Mouse (Mus musculus) layer of hippocampus, adult 18-20 months (tissue): ENCODE data around the gene Usp20. TPM values are rescaled to one million over a fixed set of nuclear protein-coding genes. Genes with fewer than 3 reads are reported as not detected.
"Not testable (repeated sequence)": the region's sequence is repeated elsewhere in the genome, so short reads cannot be mapped to it uniquely, and the experiment has no call there.

Experiments
- DNase-seq, 2 experiments: peaks; one replicate each; pipeline ENCODE4 v3.0.0; 2022; ENCODE audit warnings: low spot score in 2 of 2
- long read RNA-seq: library from polyadenylated mRNA; stranded (forward); transcript quantifications from one replicate; pipeline ENCODE4 v2.0.0, GENCODE M21; 2021
- total RNA-seq, 2 experiments: library from RNA; stranded (reverse); gene quantifications; 2 replicates each; pipeline ENCODE4 v1.2.3; 2021

Gene Usp20
- total RNA-seq, result 10 to 100 TPM; 86.5 to 90.9 TPM
- long read RNA-seq, full-length matches to known transcripts, result 145 of 202 reads
- long read RNA-seq, partial matches to known transcripts, result 27 of 202 reads
- long read RNA-seq, other reads (novel, unspliced or antisense), result 30 of 202 reads

- peak; percentile 99 to 100 for DNase-seq
Observed at GRCm38 (mm10) chr2:30981790-30982513, at the start of gene Usp20, which contains the start of gene BC005624. Usp20 (plus strand) TSS chr2:30982279. BC005624 (minus strand) TSS chr2:30982201.

- DNase-seq, result no peak
Observed at GRCm38 (mm10) chr2:30933032-30933431, 49.0 kb upstream of the Usp20 start.

- peak; percentile 63 to 85 for DNase-seq
Observed at GRCm38 (mm10) chr2:30933917-30934450, 48.1 kb upstream of the Usp20 start.

GRCm38 (mm10) chr2:30936808-30937207 is 45.3 kb upstream of the Usp20 start:
- DNase-seq, result no peak

GRCm38 (mm10) chr2:30937731-30938130 is 44.3 kb upstream of the Usp20 start:
- DNase-seq, result no peak

- no peak for DNase-seq
Observed at GRCm38 (mm10) chr2:30938574-30938991, 43.5 kb upstream of the Usp20 start.

GRCm38 (mm10) chr2:30941586-30941985 is 40.5 kb upstream of the Usp20 start:
- DNase-seq, result no peak

- DNase-seq, result not testable (repeated sequence)
Observed at GRCm38 (mm10) chr2:30942116-30942515, 40.0 kb upstream of the Usp20 start.

- DNase-seq, result peak in 1 of 2 experiments; percentile 72
Observed at GRCm38 (mm10) chr2:30942603-30943011, 39.5 kb upstream of the Usp20 start.

- DNase-seq, result no peak
Observed at GRCm38 (mm10) chr2:30952457-30952823, 29.6 kb upstream of the Usp20 start.

GRCm38 (mm10) chr2:30952824-30953490 is 29.1 kb upstream of the Usp20 start, which contains the start of gene Tor1b:
Tor1b (plus strand) TSS chr2:30952959.
- peak; percentile 84 to 93 for DNase-seq

GRCm38 (mm10) chr2:30954797-30955196 is 27.3 kb upstream of the Usp20 start:
- DNase-seq, result no peak

- DNase-seq, result no peak
Observed at GRCm38 (mm10) chr2:30957511-30957910, 24.6 kb upstream of the Usp20 start.

GRCm38 (mm10) chr2:30958726-30959125 is 23.4 kb upstream of the Usp20 start:
- no peak for DNase-seq

GRCm38 (mm10) chr2:30959856-30960255 is 22.2 kb upstream of the Usp20 start:
- DNase-seq, result no peak

GRCm38 (mm10) chr2:30962570-30963254 is 19.4 kb upstream of the Usp20 start:
- DNase-seq, result peak in 1 of 2 experiments; percentile 67

- no peak for DNase-seq
Observed at GRCm38 (mm10) chr2:30965627-30966026, 16.5 kb upstream of the Usp20 start.

- DNase-seq, result no peak
Observed at GRCm38 (mm10) chr2:30966826-30967225, 15.3 kb upstream of the Usp20 start.

GRCm38 (mm10) chr2:30967352-30968327 is 14.4 kb upstream of the Usp20 start, which contains the start of gene Tor1a:
Tor1a (minus strand) TSS chr2:30967933.
- DNase-seq, result peak; percentile 89 to 93

- DNase-seq, result no peak
Observed at GRCm38 (mm10) chr2:30983024-30983423, 945 bp downstream of the Usp20 start.
